Mouse (Mus musculus) left cerebral cortex, adult 2 months (tissue): Measurements from ENCODE around the gene Ptges2. TPM values are rescaled to one million over a fixed set of nuclear protein-coding genes. Genes with fewer than 3 reads are reported as not detected.

Experiments
- DNase-seq, 2 experiments: peaks; one replicate each; pipeline ENCODE4 v3.0.0; 2021 to 2022; ENCODE audit warnings: low spot score in 2 of 2, mixed read lengths in 1 of 2; ENCODE audit errors: extremely low spot score in 1 of 2
- H3K27ac ChIP-seq: fragments of 200-600 bp; 2 replicates; pipeline ENCODE4 v1.8.1; 2022
- H3K4me3 ChIP-seq: fragments of 200-600 bp; 2 replicates; pipeline ENCODE4 v1.8.1; 2022
- CTCF ChIP-seq: fragments of 200-600 bp; IDR thresholded peaks from 2 replicates; pipeline ENCODE4 v1.8.1; 2022; ENCODE audit warnings: antibody characterized with exemption, mild to moderate bottlenecking, moderate library complexity
- intact Hi-C: fragments of 180-260 bp; cut with DNase I; formaldehyde crosslinking; loops from one replicate; pipeline ENCODE4 v1.15.1; 2025
- total RNA-seq, 2 experiments: library from RNA; stranded (reverse); gene quantifications; 2 replicates each; pipeline ENCODE4 v1.2.3; 2021

Gene Ptges2
- total RNA-seq, 2 experiments from 2014 or later: 47.2 to 47.8 TPM

DNA sequence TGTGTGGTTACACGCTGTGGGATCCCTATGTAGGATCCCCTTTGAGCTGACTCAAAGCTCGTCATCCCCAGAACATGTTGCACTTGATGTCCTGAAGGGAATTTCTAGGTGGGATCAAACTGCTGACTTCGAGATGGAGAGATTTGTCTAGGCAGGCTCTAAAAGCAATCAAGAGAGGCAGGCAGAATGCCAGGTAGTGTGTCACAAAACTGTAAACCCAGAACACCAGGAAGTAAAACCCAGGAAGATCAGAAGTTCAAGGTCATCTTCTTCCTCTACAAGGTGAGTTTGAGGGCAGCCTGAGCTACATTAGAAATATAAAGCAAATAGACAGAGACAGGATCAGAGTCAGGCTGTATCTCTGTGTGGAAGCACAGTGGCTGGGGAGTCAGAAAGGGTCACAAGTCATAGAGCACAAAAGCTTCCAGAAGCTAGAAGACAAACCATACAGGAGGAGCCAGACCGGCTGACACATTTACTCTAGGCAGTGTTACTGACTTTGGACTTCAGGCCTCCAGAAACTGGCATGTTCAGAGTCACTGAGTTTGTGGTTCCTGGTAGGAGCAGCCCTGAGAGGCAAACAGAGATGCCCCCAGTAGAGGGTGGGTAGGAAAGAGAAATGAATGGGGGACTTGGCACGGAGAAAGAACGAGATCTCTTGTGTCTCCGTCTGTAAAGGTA, 11.6 kb downstream of the Ptges2 start:
- TF ChIP-seq CTCF: no peak
- DNase-seq: no peak
- Histone ChIP-seq H3K27ac (no peak overlapping the region), H3K4me3 (no peak overlapping the region)
- intact Hi-C loops: no loop called here

DNA sequence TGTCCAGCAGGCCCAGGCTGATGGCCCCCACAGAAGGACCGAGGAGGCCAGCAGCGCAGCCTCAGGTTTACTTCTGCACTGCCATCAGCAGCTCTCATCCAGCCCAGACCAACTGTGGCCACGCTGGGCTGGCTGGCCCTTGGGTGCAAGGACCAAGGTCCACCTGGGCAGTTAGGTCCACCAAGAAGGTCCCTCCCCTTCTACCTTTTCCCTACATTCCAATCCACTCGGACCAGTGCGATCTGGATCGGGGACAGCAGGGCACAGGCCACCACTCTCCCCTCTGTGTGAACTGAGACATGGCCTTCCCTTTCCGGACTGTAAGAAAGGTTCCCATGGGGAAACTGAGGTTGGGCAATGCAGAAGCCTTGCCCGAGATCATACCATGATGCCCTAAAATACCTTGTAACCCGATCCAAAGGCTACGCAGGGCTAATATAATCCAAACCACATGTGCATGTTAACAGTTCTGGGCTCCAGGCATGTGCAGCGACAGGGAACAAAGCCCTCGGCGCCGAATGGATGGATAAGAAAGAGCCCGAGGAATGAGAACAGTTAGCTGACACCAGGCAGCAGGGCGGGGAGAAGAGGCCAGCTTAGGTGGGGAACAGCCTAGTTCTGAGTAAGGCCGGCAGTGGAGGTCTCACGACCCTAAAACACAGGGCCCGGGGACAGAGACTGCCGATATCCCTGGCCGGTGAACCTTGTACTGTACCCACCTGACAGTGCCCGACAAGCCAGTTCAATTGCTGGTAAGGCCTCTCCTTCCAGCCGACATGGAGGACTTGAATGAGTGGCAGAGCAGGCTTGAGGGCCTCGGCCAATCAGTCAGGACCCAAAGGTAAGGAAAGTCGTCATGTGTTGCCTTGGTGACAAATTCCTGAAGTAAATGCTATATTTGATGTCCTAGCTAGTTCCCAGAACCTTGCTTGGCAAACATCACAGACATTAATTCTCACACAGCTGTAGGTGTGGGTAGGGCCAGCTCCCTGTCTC, 13.0 kb downstream of the Ptges2 start:
- intact Hi-C loops: no loop called here
- no peak for DNase-seq
- Histone ChIP-seq H3K27ac (no peak overlapping the region), H3K4me3 (no peak overlapping the region)
- no peak for TF ChIP-seq CTCF

DNA sequence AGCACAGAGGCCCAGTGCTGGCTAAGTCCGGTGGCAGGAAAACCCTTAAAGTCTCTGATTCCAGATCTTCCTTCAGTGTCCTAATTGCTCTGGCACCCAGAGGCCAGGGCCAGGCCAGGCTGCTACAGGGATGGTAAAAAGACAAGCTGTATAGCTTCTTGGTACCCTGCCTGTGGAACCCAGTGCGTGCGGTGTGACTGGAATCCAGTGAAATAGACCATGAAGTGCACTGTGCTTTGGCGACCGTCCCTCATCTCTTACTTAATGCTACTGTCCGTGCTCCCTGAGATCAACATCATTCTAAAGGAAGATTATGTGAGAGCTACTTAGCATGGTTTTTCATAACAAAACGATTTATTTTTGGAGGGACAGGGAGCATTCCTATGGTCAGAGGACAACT, 15.7 kb downstream of the Ptges2 start:
- H3K27ac ChIP-seq: no peak overlapping the region
- no peak for DNase-seq
- H3K4me3 ChIP-seq: no peak overlapping the region
- intact Hi-C loops: no loop called here
- no peak for TF ChIP-seq CTCF

DNA sequence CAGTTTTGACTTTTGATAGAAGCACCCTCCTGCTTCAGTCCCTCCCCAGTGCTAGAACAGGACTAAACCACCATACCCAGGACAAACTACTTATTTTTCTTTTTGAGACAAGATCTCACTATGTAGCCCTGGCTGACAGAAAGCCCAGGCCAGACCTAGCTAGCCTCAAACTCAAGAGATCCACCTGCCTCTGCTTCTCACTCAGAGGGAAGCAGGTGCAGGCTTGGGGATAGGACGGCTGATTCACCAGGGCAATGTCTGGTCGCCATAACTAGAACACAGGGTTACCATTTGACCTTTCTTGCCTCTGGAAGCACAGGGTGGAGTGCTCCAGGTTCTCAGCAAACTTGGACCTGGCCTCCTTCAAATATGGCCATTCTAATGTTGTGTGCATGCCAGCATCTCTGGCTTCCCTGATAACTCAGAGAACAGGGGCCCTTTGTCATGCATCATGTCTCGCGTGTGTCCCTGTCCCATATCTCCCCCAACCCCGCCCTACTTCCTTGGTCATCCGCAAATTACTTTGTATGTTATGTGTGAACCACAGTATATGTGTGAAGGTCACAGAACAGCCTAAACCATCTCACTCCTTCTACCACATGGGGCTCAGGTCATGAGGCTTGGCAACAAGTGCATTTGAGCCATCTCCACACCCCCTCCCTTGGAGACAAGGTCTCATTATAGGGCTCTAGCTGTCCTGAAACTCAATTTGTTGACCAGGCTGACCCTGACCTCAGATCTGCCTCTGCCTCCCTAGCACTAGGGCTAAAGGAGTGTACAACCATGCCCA, 17.2 kb downstream of the Ptges2 start:
- intact Hi-C loops: no loop called here
- DNase-seq: no peak
- Histone ChIP-seq H3K27ac (no peak overlapping the region), H3K4me3 (no peak overlapping the region)
- TF ChIP-seq CTCF: no peak

DNA sequence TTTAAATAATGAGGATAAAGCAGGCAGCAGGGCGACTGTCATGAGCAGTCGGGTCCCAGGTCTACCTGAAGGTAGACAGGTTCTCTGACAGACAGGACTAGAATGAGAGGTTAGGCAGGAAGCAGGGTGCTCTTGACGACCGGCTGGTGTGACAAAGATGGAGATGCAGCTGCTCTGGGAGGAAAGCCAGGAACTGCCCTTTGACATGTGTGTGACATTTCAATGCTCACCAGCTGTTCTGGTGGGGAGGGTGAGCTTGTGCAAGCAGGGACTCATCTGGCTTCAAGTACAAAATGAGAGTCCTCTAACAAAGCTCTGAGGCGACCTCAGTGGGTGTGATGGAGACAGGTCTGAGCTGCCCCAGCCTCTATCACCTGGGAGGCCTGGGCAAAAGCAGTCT, 18.2 kb downstream of the Ptges2 start:
- no peak for DNase-seq
- intact Hi-C loops: no loop called here
- Histone ChIP-seq H3K4me3 (no peak overlapping the region), H3K27ac (no peak overlapping the region)
- TF ChIP-seq CTCF: no peak

DNA sequence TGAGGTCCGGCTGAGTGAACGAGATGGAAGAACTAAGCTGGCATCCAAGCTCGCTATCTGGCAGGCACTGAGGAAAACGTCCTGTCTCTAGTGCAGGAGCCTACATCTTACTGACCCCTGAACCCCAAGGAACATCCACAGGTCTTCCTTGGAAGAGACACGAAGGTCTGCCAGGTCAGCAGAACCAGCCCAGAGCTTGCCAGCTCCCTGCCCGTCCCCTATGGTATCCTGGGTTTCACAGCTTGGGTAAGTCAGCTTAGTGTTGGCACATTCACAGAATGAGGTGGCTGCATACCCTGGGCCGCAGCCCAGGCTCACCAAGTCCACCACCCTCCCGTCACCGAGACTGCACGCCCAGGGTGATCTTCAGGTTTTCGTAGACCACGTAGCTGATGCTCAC, 20.1 kb downstream of the Ptges2 start:
- Histone ChIP-seq H3K4me3 (no peak overlapping the region), H3K27ac (no peak overlapping the region)
- intact Hi-C loops: no loop called here
- no peak for TF ChIP-seq CTCF
- no peak for DNase-seq

DNA sequence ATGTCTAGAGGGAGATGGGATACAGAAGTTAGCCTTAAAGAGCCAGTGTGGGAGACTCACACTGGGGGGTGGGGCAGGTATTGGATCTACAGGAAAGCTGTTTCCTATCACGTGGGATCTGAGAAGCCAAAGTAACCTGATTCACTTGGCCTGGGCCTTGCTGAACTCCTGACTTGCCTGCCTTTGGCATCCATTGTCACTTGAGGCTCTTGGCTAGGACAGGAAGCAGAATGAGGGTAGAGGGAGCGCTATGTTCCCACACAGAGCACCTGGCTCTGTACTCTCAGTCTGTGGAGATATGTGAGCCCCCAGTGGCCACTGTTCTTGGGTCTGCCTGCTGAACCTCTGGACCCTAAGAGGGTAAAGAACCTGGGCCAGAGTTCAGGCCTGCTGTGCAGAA, 20.9 kb downstream of the Ptges2 start:
- TF ChIP-seq CTCF: no peak
- no peak for DNase-seq
- intact Hi-C loops: no loop called here
- H3K27ac ChIP-seq: no peak overlapping the region
- H3K4me3 ChIP-seq: no peak overlapping the region

DNA sequence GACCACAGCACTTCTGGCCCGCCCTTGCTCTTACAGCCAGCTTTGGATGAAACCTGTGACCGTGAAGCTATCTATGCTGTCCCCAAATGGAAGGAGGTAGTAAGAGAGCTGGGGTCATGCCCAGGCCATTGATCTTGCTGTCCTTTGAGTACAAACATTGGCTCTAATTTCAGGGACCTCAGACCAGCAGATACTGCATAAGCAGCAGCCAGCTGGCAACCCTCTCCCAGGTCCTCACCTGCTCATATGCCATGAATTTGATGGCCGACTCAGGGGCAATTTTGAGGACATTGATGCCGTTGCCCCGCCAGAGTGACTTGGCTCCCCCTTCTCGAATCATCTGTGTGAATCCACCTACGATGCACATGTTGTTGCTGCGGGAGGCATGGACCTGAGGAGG, 21.8 kb downstream of the Ptges2 start:
- intact Hi-C loops: no loop called here
- no peak for DNase-seq
- no peak for TF ChIP-seq CTCF

DNA sequence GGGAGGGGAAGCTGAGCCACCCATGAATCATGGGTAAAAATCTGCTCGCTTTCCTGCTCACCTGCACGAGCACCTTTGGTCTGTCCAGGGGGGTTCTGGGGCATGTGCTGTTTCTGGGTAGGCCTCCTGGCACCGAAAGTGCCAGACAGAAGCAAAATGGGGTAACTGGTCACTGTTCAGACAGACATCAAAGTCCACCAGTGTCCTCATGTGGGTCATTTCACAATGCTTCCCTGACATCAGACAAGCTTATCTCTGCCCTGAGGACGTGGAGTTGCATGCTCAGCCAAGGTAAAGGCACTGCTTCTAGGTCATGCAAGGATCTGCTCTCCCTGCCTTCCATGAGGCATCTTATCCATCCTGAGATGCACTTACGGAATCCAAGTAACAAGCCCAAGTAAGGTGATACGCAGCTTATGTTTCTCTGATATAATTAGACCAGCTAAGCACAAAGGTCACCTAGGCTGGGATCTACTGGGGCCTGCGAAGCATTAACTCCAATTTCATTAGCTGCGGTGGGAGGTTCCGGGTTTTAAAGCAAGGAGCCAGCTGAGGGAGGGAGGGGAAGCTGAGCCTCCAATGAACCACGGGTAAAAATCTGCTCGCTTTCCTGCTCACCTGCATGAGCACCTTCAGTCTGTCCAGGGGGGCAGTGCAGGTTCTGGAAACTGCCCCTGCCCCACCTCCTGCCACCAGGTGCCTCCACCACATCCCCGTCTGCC, 22.9 kb downstream of the Ptges2 start:
- no peak overlapping the region for H3K4me3 ChIP-seq
- H3K27ac ChIP-seq: peak overlapping the region; percentile 54; the same call in 1 of the 2 replicates
- DNase-seq: no peak
- TF ChIP-seq CTCF: no peak
- intact Hi-C loops: no loop called here

More for the DNA sequence above, 21.8 kb downstream of the Ptges2 start:
- no peak overlapping the region for H3K4me3 ChIP-seq
- no peak overlapping the region for H3K27ac ChIP-seq

DNA sequence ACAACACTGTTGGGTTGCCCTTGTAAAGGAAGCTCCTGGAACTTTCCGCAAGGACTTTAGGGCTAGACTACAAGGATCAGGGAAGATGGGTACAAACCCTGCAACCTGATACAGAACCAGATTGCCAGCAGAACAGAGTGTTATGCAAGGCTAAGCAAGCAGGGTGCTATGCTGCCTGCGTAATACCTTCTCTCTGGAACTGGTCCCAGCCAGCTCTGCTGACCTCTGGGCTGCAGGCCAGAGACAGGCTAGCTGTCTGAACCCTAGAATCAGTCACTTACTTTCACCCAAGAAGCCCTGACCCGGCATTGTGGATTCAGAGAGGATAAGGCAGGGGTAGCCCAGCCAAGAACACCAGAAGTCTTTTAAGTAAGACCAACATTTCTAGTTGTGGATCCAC, 23.7 kb downstream of the Ptges2 start:
- DNase-seq: no peak
- Histone ChIP-seq H3K27ac (peak overlapping the region; percentile 54; the same call in 1 of the 2 replicates), H3K4me3 (no peak overlapping the region)
- intact Hi-C loops: no loop called here
- no peak for TF ChIP-seq CTCF

DNA sequence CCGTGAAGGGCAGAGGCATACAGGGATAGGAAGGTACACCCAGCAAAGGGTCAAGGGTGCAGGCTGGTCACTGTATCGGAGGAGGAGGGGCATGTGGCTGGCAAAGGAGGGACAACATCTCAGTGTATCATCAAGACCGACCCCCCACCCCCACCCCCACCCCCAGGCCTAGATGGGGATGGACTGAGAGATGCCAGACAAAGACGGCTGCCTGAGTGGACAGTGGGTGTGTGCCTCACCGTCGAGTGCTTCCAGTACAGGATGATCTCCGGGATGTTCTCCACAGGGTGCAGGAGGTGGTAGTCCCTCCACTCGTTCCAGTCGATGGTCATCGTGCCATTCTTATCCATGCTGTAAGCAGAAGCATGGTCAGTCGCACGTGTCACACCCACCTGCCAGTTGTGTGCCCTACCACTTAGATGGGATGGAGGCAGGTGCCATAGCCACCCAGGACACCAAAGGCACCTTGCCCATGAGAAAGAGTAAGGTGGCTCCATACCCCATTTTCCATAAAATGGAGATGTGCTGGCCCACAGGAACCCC, 24.4 kb downstream of the Ptges2 start:
- DNase-seq: no peak
- H3K27ac ChIP-seq: no peak overlapping the region
- no peak overlapping the region for H3K4me3 ChIP-seq
- intact Hi-C loops: loop anchor here (5.0 kb wide), 1 partner anchor 67 kb away; no protein-coding TSS in a partner anchor
- no peak for TF ChIP-seq CTCF
